Mouse (Mus musculus) liver, embryonic 12.5 days (tissue): Measurements from ENCODE around the gene Auts2. TPM values are rescaled to one million over a fixed set of nuclear protein-coding genes. Genes with fewer than 3 reads are reported as not detected.
A peak's percentile ranks its signal among the peaks of the same experiment; 100 is the strongest.

ENCODE experiments used
- ATAC-seq: fragments of 200-750 bp; cut with Nextera tagmentation; 2 replicates; pipeline ENCODE4 v1.8.0; 2017; ENCODE audit warnings: moderate number of reproducible peaks, mild to moderate bottlenecking, moderate library complexity
- H3K27ac ChIP-seq: fragments of 300-500 bp; sonication (generic); 2 replicates; pipeline ENCODE4 v1.5.1; 2016; ENCODE audit warnings: mild to moderate bottlenecking
- H3K27me3 ChIP-seq: fragments of 300-500 bp; sonication (generic); replicated peaks from 2 replicates; pipeline ENCODE4 v1.6.1; 2016; ENCODE audit warnings: mild to moderate bottlenecking, moderate library complexity
- H3K36me3 ChIP-seq: fragments of 300-500 bp; sonication (generic); 2 replicates; pipeline ENCODE4 v1.6.1; 2016; ENCODE audit warnings: mild to moderate bottlenecking, moderate library complexity
- H3K4me1 ChIP-seq: fragments of 300-500 bp; sonication (generic); 2 replicates; pipeline ENCODE4 v1.6.1; 2016
- H3K4me2 ChIP-seq: fragments of 300-500 bp; sonication (generic); 2 replicates; pipeline ENCODE4 v1.6.1; 2016; ENCODE audit warnings: mild to moderate bottlenecking, moderate library complexity
- H3K4me3 ChIP-seq: fragments of 300-500 bp; sonication (generic); 2 replicates; pipeline ENCODE4 v1.5.1; 2016; ENCODE audit warnings: mild to moderate bottlenecking, moderate library complexity
- H3K9ac ChIP-seq: fragments of 300-500 bp; sonication (generic); 2 replicates; pipeline ENCODE4 v1.6.1; 2016; ENCODE audit warnings: mild to moderate bottlenecking, moderate library complexity
- H3K9me3 ChIP-seq: fragments of 300-500 bp; sonication (generic); replicated peaks from 2 replicates; pipeline ENCODE4 v1.6.1; 2016; ENCODE audit warnings: mild to moderate bottlenecking, moderate library complexity
- WGBS: fragments of 180-500 bp; shearing (Covaris S2); methylation state at CpG from one replicate; pipeline ENCODE4 v1.1.7; 2016; ENCODE audit not compliant: insufficient replicate concordance; 5-methylcytosine and 5-hydroxymethylcytosine counted together
- polyA plus RNA-seq: library from polyadenylated mRNA; unstranded; fragments of >200 nt; fragmentation: Nextera tagmentation; extraction: Ambion mirVana; gene quantifications from 2 replicates; pipeline ENCODE4 v1.2.1, GENCODE M21; 2016

The Auts2 gene
- polyA plus RNA-seq, 1 experiment from 2014 or later: 4.4 TPM

DNA sequence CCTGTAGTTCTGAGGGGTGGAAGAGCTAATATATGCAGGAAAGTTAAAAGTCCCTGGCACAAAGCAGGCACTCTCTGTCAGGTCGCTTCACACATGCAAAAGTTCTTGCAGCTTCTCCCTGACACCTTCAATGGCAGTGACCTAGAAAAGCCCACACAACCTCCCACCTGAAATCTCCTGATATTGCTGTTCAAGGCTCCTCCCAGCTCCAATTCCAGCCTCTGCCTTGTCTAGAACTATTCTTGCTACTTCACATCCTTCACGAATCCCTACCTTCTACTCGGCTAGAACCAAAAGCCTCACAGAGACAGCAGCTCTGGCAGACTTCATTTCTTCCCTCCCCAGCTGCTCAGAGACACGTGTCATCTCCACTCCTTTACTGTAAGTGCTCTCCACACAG lies 143.7 kb downstream of the Auts2 start:
- Histone ChIP-seq H3K27me3 (no peaks in the 10 kb centered on the region), H3K4me1 (peaks cover 28% of the 10 kb centered on the region), H3K9ac (no peak overlapping the region), H3K4me2 (no peak overlapping the region), H3K4me3 (no peak overlapping the region), H3K9me3 (no peaks in the 10 kb centered on the region), H3K27ac (no peak overlapping the region), H3K36me3 (no peaks in the 10 kb centered on the region)
- ATAC-seq: no peak
- WGBS: 52% methylated on average over 4 of the region's 4 CpGs

DNA sequence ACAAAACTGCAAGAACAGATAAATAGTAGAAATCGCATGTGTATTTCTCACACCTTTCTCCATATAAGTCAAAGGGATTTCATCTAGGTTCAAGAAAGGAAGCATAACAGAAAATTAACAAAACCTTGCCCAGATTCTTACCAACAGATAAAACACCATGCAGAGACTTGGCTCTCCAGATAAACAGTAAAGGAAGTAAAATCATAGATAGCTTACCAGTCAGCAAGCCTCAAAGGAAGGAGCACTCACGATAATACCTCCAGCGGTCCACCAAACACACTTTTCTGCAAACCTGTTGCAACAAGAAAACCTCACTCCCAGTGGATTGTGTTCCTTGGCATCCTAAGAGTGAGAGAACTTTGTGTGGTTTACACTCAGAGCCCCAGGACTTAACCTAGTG lies 147.2 kb downstream of the Auts2 start:
- H3K36me3 ChIP-seq: no peaks in the 10 kb centered on the region
- no peak overlapping the region for H3K4me3 ChIP-seq
- no peak overlapping the region for H3K4me2 ChIP-seq
- no peaks in the 10 kb centered on the region for H3K27me3 ChIP-seq
- H3K4me1 ChIP-seq: peaks cover 24% of the 10 kb centered on the region
- no peak overlapping the region for H3K9ac ChIP-seq
- H3K9me3 ChIP-seq: no peaks in the 10 kb centered on the region
- H3K27ac ChIP-seq: no peak overlapping the region
- 24% methylated on average over 3 of the region's 3 CpGs for WGBS
- ATAC-seq: no peak

DNA sequence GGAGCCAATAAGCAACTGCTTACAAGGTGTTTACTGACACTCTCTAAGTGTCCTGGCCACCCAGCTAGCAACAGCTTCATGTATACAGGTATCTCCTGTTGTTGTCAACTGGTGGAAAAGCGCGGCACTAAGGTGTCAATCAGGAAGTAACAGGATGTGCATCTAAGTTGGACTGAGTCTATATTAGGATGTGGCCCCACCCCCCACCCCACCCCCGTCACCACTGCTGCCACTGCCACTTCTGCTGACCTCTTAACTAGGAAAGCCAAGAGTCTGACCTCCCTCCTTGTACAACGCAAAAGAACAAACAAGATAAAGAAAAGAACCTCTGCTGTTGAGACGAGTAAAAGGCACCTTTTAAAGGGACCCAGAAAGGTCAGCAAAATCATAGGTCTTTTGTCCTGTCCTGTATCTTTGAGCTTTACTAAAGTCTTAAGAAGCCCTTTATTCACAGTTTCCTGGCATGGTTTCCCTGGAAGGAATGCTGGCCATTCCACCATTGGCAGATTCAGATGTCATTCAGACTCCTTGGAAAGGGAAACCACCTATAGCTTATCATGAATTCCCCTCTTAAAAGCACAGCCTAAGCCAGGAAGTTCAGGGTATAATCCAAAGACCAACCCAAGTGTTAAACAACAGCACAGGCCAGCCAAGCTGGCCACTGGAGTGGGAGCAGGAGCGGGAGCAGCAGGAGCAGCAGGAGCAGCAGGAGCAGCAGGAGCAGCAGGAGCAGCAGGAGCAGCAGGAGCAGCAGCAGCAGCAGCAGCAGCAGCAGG lies 148.2 kb downstream of the Auts2 start:
- no peak overlapping the region for H3K9ac ChIP-seq
- no peak overlapping the region for H3K4me3 ChIP-seq
- peaks cover 24% of the 10 kb centered on the region for H3K4me1 ChIP-seq
- H3K27ac ChIP-seq: no peak overlapping the region
- 0 out of 2 replicates have a peak overlapping the region, but pooled peaks have one; percentile 6 for H3K4me2 ChIP-seq
- H3K27me3 ChIP-seq: no peaks in the 10 kb centered on the region
- ATAC-seq: no peak
- no peaks in the 10 kb centered on the region for H3K9me3 ChIP-seq
- no peaks in the 10 kb centered on the region for H3K36me3 ChIP-seq
- WGBS: 13% methylated on average over 6 of the region's 6 CpGs

DNA sequence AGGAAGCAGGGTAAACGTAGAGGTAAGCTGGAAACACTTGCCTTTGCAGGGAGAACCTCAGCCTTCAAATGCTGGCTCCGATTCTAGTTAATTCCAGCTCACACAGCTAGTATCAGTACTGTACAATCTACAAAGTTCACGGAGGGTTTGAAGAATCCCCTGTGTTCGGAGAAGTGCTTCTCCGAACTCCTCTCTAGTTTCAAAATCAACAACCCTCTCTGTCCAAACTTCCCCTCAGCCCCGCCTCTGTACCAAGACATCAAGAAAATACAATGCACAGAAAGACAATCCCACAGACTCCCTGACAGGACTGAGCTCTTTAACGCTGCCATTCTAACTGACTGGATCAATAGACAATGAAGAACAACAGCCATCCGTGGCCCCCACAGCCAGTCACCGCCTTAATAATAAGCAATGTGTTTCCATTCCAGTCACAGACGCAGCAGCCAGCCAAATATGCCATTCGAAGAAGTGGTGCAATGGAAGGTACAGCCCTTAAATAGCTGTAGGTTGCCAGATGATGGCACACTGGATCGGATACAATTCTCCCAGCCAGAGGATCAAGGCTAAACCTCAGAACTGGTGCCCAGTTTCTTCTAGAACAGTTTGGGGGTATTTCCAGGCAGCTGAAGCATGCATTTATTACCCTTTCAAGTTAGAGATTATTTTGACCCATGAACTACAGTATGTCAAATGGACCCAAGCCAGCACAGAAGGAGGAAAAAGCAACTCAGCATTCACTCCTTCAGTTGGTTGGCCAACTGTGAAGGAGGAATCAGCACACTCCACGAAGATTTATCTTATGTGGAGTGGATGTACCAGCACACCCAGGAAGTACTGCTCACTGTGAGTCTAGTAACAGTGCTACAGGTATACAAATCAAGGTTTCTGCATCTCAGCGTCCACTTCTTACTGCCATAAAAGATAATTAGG lies 151.0 kb downstream of the Auts2 start:
- peaks cover 21% of the 10 kb centered on the region for H3K4me1 ChIP-seq
- no peak for ATAC-seq
- no peak overlapping the region for H3K4me2 ChIP-seq

DNA sequence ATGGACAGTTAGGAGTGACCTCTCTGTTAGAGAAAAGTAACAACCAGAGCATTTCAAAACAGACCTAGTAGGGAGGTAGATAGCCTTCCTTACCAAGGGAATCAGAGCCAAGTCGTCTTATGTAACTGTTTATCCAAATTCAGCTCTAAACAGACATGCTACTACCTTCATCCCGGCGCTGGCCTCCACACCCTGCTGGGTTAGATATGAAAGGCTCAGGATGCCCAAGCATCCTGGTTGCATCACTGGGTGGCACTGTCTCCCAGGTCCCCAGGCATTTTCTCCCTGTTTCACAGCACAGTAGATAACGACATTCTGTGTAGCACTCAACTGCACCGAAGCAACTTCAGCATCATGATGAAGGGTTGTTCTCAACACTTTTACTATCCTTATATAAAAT lies 154.4 kb downstream of the Auts2 start:
- ATAC-seq: no peak
- no peak overlapping the region for H3K9ac ChIP-seq
- H3K4me1 ChIP-seq: 0 out of 2 replicates have a peak, but pooled peaks cover 4% of the 10 kb centered on the region
- no peaks in the 10 kb centered on the region for H3K27me3 ChIP-seq
- no peaks in the 10 kb centered on the region for H3K9me3 ChIP-seq
- no peak overlapping the region for H3K27ac ChIP-seq
- WGBS: 65% methylated on average over 5 of the region's 5 CpGs
- H3K4me3 ChIP-seq: no peak overlapping the region
- no peaks in the 10 kb centered on the region for H3K36me3 ChIP-seq
- no peak overlapping the region for H3K4me2 ChIP-seq

More for the DNA sequence above, 151.0 kb downstream of the Auts2 start:
- Histone ChIP-seq H3K9me3 (no peaks in the 10 kb centered on the region), H3K27me3 (no peaks in the 10 kb centered on the region), H3K9ac (no peak overlapping the region), H3K4me3 (no peak overlapping the region), H3K36me3 (no peaks in the 10 kb centered on the region), H3K27ac (no peak overlapping the region)
- 61% methylated on average over 14 of the region's 14 CpGs for WGBS

DNA sequence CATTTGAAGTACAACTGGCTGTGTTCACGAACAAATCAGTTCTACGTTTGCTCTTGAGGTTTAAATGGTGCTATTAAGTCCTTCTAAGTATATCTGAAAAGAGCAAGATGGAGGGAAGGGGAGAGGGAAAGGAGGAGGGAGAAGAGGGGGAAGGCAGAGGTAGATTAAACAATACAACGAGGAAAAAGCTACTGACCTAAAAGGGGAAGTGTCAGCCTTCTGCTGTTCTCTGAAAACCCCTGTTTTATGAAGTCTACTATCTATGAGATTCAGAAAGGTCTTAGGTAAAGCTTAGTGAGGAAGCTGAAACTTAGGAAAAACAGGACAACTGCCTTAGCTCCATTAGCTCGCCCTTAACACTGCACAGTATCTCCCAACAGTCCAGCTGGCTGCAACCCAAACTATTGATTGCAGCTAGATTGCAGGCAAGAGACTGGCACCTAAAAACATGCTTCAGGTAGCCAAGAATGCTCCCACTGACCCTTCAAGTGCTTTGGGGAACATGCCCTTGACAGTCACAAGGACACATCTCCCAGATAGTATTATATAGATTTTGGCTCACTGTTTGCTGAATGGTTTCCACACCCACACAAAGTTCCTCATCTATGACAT lies 157.8 kb downstream of the Auts2 start:
- no peak overlapping the region for H3K27ac ChIP-seq
- H3K4me2 ChIP-seq: no peak overlapping the region
- H3K4me1 ChIP-seq: 0 out of 2 replicates have a peak, but pooled peaks cover 4% of the 10 kb centered on the region
- H3K27me3 ChIP-seq: no peaks in the 10 kb centered on the region
- no peak overlapping the region for H3K9ac ChIP-seq
- WGBS: 42% methylated on average over 4 of the region's 4 CpGs
- no peaks in the 10 kb centered on the region for H3K36me3 ChIP-seq
- ATAC-seq: no peak
- H3K4me3 ChIP-seq: no peak overlapping the region
- H3K9me3 ChIP-seq: no peaks in the 10 kb centered on the region

DNA sequence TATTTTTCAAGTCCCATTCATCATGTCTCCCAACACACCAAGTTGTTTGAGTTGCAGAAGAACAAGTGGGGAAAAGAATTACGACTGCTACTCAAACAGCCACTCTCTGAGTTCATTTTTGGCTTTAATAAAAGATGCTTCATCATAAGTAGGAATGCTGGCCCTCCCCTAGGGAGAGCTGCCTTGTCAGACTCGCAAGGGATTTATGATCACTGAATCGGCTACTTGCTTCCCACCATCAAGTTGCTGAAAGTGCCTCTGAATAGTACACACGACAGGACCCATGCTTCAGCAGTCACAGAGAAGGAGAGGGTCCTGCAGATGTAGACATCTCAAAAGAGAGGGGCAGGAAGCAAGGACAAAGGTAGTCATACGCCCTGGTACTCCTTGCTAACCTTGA lies 162.9 kb downstream of the Auts2 start:
- no peaks in the 10 kb centered on the region for H3K27me3 ChIP-seq
- ATAC-seq: no peak
- no peak overlapping the region for H3K4me3 ChIP-seq
- no peaks in the 10 kb centered on the region for H3K9me3 ChIP-seq
- no peak overlapping the region for H3K9ac ChIP-seq
- H3K36me3 ChIP-seq: no peaks in the 10 kb centered on the region
- H3K27ac ChIP-seq: no peak overlapping the region
- H3K4me2 ChIP-seq: no peak overlapping the region
- WGBS: 63% methylated on average over 5 of the region's 5 CpGs
- 0 out of 2 replicates have a peak, but pooled peaks cover under 1% of the 10 kb centered on the region for H3K4me1 ChIP-seq

DNA sequence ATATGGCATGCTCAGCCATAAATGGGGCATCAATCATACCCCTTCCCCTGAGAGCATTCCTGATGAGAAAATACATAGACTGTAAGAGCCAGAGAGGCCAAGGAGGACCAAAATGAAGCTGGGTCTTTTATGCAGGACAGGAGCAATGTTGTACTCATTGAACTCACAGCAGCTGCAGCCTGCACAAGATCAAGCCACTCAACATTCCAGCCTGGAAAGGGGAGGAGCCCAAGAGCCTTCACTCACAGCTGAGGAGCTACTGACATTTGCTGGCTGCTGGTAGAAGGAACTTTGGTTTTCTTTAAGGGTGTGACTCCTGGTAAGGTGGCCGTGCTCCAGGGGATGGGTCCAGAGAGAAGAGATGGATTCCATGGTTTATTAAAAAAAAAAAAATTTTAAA lies 164.2 kb downstream of the Auts2 start:
- Histone ChIP-seq H3K9ac (no peak overlapping the region), H3K4me1 (no peaks in the 10 kb centered on the region), H3K27ac (no peak overlapping the region), H3K36me3 (no peaks in the 10 kb centered on the region), H3K9me3 (no peaks in the 10 kb centered on the region), H3K4me2 (no peak overlapping the region), H3K27me3 (no peaks in the 10 kb centered on the region), H3K4me3 (no peak overlapping the region)
- no peak for ATAC-seq
- WGBS: 59% methylated on average over 1 of the region's 1 CpGs

DNA sequence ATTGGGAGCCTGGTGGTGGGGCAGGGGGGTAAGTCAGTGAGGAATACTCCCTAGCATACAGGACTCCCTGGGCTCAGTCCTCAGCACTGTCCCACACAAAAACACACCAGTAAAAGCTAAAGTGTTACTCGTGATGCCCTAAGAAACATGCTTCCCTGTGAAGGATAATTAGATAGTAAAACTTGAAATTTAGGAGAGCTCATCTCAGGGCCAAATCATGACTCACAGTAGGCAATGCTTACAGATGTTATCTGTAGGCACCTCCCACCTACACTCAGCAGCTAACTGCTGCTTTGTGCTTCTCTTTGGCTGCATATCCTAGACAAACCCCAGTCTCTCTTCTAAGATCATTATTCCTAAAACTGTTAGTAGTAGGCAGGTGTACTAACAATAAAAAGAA lies 168.0 kb downstream of the Auts2 start:
- Histone ChIP-seq H3K9ac (no peak overlapping the region), H3K9me3 (no peaks in the 10 kb centered on the region), H3K4me3 (no peak overlapping the region), H3K4me1 (peaks cover 11% of the 10 kb centered on the region), H3K4me2 (no peak overlapping the region), H3K36me3 (no peaks in the 10 kb centered on the region), H3K27ac (no peak overlapping the region), H3K27me3 (no peaks in the 10 kb centered on the region)
- 50% methylated on average over 1 of the region's 1 CpGs for WGBS
- ATAC-seq: no peak

DNA sequence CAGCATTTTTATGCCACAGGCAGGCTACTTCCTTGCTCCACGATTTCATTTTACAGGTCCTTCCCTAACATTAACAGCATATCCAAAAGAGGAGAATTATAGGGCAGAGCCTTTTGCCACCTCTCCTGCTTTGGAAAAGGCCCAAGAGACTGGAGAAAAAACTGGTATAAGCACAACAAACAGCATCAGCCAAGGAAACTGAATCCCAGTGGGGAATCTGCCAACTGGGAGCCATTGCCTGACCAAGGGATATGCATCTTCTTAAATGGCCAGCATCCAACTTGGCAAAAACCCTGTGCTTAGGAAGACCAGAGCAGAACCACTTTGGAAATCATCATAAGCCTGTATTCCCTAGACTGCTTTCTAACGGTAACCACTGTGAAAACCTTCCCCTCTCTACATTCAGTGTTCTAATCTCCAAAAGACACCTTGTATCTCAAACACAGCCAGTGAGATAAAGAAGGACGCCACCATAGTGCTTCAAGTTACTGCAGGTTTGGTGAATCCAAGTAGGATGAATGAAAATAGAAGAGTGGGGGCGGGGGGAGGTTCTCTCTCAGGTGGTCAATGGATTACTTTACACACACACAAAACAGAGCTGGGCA lies 169.6 kb downstream of the Auts2 start:
- peak; percentile 68 for ATAC-seq

DNA sequence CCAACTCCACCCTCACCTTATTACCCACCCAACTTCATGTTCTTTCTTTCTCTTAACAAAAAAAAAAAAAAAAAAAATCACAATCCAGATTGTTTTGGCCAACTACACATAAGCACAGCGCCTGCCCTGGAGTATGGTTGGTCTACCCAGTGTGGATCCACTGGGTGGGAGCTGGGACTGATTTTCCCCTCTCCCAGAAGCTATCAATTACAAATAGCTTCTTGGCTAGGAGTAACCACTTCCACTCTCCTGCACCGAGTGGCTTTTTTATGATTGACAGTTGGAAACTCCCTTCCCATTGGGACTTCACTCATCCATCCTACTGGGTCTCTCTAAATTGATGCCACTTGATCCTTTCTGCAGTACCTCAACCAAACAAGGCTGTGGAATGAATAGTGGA lies 170.5 kb downstream of the Auts2 start:
- H3K27me3 ChIP-seq: no peaks in the 10 kb centered on the region
- H3K27ac ChIP-seq: no peak overlapping the region
- H3K4me1 ChIP-seq: peaks cover 15% of the 10 kb centered on the region
- no peak for ATAC-seq
- no peaks in the 10 kb centered on the region for H3K9me3 ChIP-seq
- H3K4me2 ChIP-seq: no peak overlapping the region
- no peaks in the 10 kb centered on the region for H3K36me3 ChIP-seq
- 53% methylated on average over 2 of the region's 2 CpGs for WGBS
- H3K4me3 ChIP-seq: no peak overlapping the region
- no peak overlapping the region for H3K9ac ChIP-seq

More for the DNA sequence above, 169.6 kb downstream of the Auts2 start:
- H3K9me3 ChIP-seq: no peaks in the 10 kb centered on the region
- H3K9ac ChIP-seq: no peak overlapping the region
- H3K36me3 ChIP-seq: no peaks in the 10 kb centered on the region
- H3K27me3 ChIP-seq: no peaks in the 10 kb centered on the region
- 34% methylated on average over 4 of the region's 4 CpGs for WGBS
- no peak overlapping the region for H3K27ac ChIP-seq
- peaks cover 14% of the 10 kb centered on the region for H3K4me1 ChIP-seq
- no peak overlapping the region for H3K4me2 ChIP-seq
- H3K4me3 ChIP-seq: no peak overlapping the region
